Mouse (Mus musculus): ENCODE measurements around the gene Taco1. TPM values are rescaled to one million over a fixed set of nuclear protein-coding genes. Genes with fewer than 3 reads are reported as not detected.

The Taco1 gene
- polyA plus RNA-seq, 1 experiment = 14.9 TPM

DNA sequence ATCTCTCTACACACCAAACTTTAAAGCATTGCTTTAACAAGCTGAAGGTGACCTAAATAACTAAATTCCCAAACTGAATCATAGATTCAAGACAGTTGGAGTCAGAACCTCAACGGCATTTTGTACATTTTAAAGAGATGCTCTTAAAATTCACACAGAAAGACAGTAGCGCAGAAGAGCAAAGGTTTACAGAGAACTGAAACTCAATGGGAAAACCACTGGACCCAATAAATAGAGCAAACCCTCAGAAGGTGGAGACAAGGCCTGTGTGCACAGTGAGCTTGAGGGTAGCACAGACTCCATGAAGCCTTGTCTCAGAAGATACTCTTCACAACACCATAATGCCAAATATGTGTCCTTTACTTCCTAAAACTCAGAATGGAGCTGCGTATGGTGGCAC lies 20.1 kb upstream of the Taco1 start:
- H3K36me3 ChIP-seq (ENCODE audit: control insufficient read depth, insufficient read depth, low read length) = peaks cover 30% of the 10 kb centered on the region
- TF ChIP-seq POLR2A (IDR thresholded peaks at IDR 0.05; ENCODE audit: control insufficient read depth, extremely low read depth, insufficient read depth, low read length, poor library complexity) (no peak), CTCF (IDR thresholded peaks at IDR 0.05; ENCODE audit: borderline replicate concordance, control insufficient read depth, extremely low read depth, insufficient read depth, low read length, poor library complexity) (no peak)

DNA sequence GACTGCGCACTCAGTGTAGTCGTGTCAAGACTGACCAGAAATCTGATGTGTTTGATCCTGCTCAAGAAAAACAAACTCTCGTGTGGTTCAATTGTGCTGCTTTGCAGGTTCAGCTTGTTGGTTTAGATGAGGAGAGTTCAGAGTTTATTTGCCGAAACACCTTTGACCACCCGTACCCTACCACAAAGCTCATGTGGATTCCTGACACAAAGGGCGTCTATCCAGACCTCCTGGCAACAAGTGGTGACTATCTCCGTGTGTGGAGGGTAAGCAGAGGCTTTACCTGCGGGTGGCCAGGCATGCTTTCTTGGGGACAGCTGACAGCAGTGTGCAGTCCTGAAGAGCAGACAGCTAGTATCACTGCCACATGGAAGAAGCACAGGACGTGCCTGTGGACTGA lies 19.3 kb upstream of the Taco1 start:
- no peak for DNase-seq
- WGBS = 97% methylated on average over 9 of the region's 9 CpGs
- peaks cover 37% of the 10 kb centered on the region for H3K36me3 ChIP-seq (ENCODE audit: control insufficient read depth, insufficient read depth, low read length)

More for the DNA sequence above, 20.1 kb upstream of the Taco1 start:
- WGBS = 97% methylated on average over 3 of the region's 3 CpGs
- no peaks in the 10 kb centered on the region for H3K4me1 ChIP-seq (replicated peaks; ENCODE audit: control insufficient read depth, insufficient read depth, low read length)
- DNase-seq = no peak
- H3K27me3 ChIP-seq (ENCODE audit: control insufficient read depth, insufficient read depth, low read length) = no peaks in the 10 kb centered on the region
- no peak overlapping the region for H3K4me3 ChIP-seq (ENCODE audit: control insufficient read depth, insufficient read depth, low read length)
- H3K27ac ChIP-seq (ENCODE audit: control insufficient read depth, insufficient read depth, low read length) = no peak overlapping the region

DNA sequence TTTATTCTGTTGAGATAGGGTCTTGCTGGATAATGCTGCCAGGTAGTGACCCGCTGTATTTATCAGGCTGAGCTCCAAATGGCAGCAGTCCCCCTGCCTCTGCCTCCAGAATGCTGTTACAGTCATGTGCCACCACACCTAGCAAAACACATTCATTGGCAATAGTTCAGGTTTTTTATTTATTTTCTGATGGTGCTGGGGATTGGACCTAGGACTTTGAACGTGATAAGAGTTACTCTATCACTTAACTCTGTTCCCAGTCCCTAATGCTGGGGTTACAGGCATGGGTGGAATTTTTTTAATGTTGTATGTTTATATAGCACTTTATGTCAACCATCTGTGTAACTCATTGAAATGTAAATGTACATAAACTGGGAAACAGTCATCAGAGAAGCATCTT lies 11.9 kb upstream of the Taco1 start:
- H3K4me3 ChIP-seq (ENCODE audit: control insufficient read depth, insufficient read depth, low read length) = no peak overlapping the region
- no peak for DNase-seq
- peaks cover 60% of the 10 kb centered on the region for H3K36me3 ChIP-seq (ENCODE audit: control insufficient read depth, insufficient read depth, low read length)
- no peaks in the 10 kb centered on the region for H3K27me3 ChIP-seq (ENCODE audit: control insufficient read depth, insufficient read depth, low read length)
- H3K27ac ChIP-seq (ENCODE audit: control insufficient read depth, insufficient read depth, low read length) = no peak overlapping the region
- WGBS = 98% methylated on average over 2 of the region's 2 CpGs
- H3K4me1 ChIP-seq (replicated peaks; ENCODE audit: control insufficient read depth, insufficient read depth, low read length) = peaks cover 18% of the 10 kb centered on the region
- no peak for TF ChIP-seq CTCF (IDR thresholded peaks at IDR 0.05; ENCODE audit: borderline replicate concordance, control insufficient read depth, extremely low read depth, insufficient read depth, low read length, poor library complexity)
- no peak for TF ChIP-seq POLR2A (IDR thresholded peaks at IDR 0.05; ENCODE audit: control insufficient read depth, extremely low read depth, insufficient read depth, low read length, poor library complexity)

More for the DNA sequence above, 19.3 kb upstream of the Taco1 start:
- H3K4me1 ChIP-seq (replicated peaks; ENCODE audit: control insufficient read depth, insufficient read depth, low read length) = no peaks in the 10 kb centered on the region
- no peaks in the 10 kb centered on the region for H3K27me3 ChIP-seq (ENCODE audit: control insufficient read depth, insufficient read depth, low read length)
- H3K4me3 ChIP-seq (ENCODE audit: control insufficient read depth, insufficient read depth, low read length) = no peak overlapping the region
- no peak overlapping the region for H3K27ac ChIP-seq (ENCODE audit: control insufficient read depth, insufficient read depth, low read length)
- no peak for TF ChIP-seq CTCF (IDR thresholded peaks at IDR 0.05; ENCODE audit: borderline replicate concordance, control insufficient read depth, extremely low read depth, insufficient read depth, low read length, poor library complexity)
- TF ChIP-seq POLR2A (IDR thresholded peaks at IDR 0.05; ENCODE audit: control insufficient read depth, extremely low read depth, insufficient read depth, low read length, poor library complexity) = no peak

DNA sequence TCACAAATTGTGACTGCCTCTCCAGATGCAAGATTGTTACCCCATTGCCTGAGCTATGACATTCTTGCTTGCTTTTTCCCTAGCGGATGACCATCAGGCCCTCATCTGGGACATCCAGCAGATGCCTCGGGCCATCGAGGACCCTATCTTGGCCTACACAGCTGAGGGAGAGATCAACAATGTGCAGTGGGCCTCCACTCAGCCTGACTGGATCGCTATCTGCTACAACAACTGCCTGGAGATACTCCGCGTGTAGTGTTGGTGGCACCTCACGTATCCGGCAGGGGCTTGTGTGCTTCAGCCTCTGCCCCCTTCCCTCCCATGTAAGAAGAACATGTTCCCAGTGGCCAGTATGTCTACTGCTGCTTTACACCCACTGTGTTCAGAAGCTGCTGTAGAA lies 11.3 kb upstream of the Taco1 start:
- Histone ChIP-seq H3K4me1 (replicated peaks; ENCODE audit: control insufficient read depth, insufficient read depth, low read length) (peaks cover 18% of the 10 kb centered on the region), H3K4me3 (ENCODE audit: control insufficient read depth, insufficient read depth, low read length) (no peak overlapping the region), H3K36me3 (ENCODE audit: control insufficient read depth, insufficient read depth, low read length) (peaks cover 56% of the 10 kb centered on the region), H3K27me3 (ENCODE audit: control insufficient read depth, insufficient read depth, low read length) (no peaks in the 10 kb centered on the region), H3K27ac (ENCODE audit: control insufficient read depth, insufficient read depth, low read length) (no peak overlapping the region)
- no peak for DNase-seq
- WGBS = 99% methylated on average over 8 of the region's 8 CpGs
- TF ChIP-seq CTCF (IDR thresholded peaks at IDR 0.05; ENCODE audit: borderline replicate concordance, control insufficient read depth, extremely low read depth, insufficient read depth, low read length, poor library complexity) = no peak
- TF ChIP-seq POLR2A (IDR thresholded peaks at IDR 0.05; ENCODE audit: control insufficient read depth, extremely low read depth, insufficient read depth, low read length, poor library complexity) = no peak

- TF ChIP-seq CTCF (IDR thresholded peaks at IDR 0.05; ENCODE audit: borderline replicate concordance, control insufficient read depth, extremely low read depth, insufficient read depth, low read length, poor library complexity) = no peak
- no peak for TF ChIP-seq POLR2A (IDR thresholded peaks at IDR 0.05; ENCODE audit: control insufficient read depth, extremely low read depth, insufficient read depth, low read length, poor library complexity)
- H3K4me3 ChIP-seq (ENCODE audit: control insufficient read depth, insufficient read depth, low read length) = no peak overlapping the region
- H3K36me3 ChIP-seq (ENCODE audit: control insufficient read depth, insufficient read depth, low read length) = peaks cover 55% of the 10 kb centered on the region
- no peak for DNase-seq
- over 99% methylated on average over 6 of the region's 6 CpGs for WGBS
- H3K4me1 ChIP-seq (replicated peaks; ENCODE audit: control insufficient read depth, insufficient read depth, low read length) = peaks cover 18% of the 10 kb centered on the region
- no peaks in the 10 kb centered on the region for H3K27me3 ChIP-seq (ENCODE audit: control insufficient read depth, insufficient read depth, low read length)
- H3K27ac ChIP-seq (ENCODE audit: control insufficient read depth, insufficient read depth, low read length) = no peak overlapping the region
Measured at GRCm38 (mm10) chr11:106055341-106055740, 10.5 kb upstream of the Taco1 start.

DNA sequence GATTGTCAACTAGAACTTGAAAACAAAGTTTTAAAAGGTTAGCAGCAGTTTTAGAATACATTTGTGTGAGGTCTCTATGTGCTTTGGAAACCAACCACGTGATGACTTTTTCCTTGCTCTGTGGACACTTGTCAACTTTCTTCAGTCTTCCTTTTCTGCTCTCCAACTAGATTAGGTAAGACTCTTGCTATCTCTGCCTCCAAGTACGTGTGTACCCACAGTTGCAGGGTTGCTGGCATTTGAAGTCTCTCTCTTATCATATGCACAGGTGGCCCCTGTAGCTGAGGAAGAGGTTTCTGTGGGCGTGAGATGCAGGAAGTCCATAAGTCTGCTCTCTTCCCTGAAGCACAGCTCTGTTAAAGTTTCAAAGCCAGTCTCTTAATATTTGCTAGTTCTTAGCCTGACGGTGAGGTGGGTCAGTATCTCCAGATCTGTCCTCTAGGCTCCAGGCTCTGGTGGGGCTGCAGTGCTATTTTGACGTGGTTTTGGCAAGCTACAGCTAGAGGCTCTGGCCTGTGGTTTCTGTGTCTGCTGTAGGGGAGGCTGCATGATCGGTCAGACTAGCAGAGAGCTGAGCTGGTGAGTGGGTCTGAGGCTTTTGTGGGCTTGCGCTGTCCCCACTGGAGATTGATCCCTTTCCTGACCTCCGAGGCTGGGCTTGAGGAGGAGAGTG lies 8.9 kb upstream of the Taco1 start:
- peaks cover 40% of the 10 kb centered on the region for H3K36me3 ChIP-seq (ENCODE audit: control insufficient read depth, insufficient read depth, low read length)
- peak overlapping the region; percentile 93 for H3K27ac ChIP-seq (ENCODE audit: control insufficient read depth, insufficient read depth, low read length)
- no peaks in the 10 kb centered on the region for H3K27me3 ChIP-seq (ENCODE audit: control insufficient read depth, insufficient read depth, low read length)
- H3K4me1 ChIP-seq (replicated peaks; ENCODE audit: control insufficient read depth, insufficient read depth, low read length) = peaks cover 18% of the 10 kb centered on the region
- DNase-seq = peak; percentile 63
- 7% methylated on average over 8 of the region's 8 CpGs for WGBS
- no peak for TF ChIP-seq CTCF (IDR thresholded peaks at IDR 0.05; ENCODE audit: borderline replicate concordance, control insufficient read depth, extremely low read depth, insufficient read depth, low read length, poor library complexity)
- no peak for TF ChIP-seq POLR2A (IDR thresholded peaks at IDR 0.05; ENCODE audit: control insufficient read depth, extremely low read depth, insufficient read depth, low read length, poor library complexity)
- peak overlapping the region; percentile 7; the same call in 1 of the 2 replicates for H3K4me3 ChIP-seq (ENCODE audit: control insufficient read depth, insufficient read depth, low read length)
